Mouse (Mus musculus) monocyte, adult 59 days (primary cell): ENCODE measurements around the gene Gm3033. TPM values are rescaled to one million over a fixed set of nuclear protein-coding genes. Genes with fewer than 3 reads are reported as not detected.

Source experiments
- total RNA-seq, 2 experiments: library from RNA; stranded (reverse); gene quantifications; one replicate each; pipeline ENCODE4 v1.2.4; 2023

Gm3033 gene
- not detected for total RNA-seq

DNA sequence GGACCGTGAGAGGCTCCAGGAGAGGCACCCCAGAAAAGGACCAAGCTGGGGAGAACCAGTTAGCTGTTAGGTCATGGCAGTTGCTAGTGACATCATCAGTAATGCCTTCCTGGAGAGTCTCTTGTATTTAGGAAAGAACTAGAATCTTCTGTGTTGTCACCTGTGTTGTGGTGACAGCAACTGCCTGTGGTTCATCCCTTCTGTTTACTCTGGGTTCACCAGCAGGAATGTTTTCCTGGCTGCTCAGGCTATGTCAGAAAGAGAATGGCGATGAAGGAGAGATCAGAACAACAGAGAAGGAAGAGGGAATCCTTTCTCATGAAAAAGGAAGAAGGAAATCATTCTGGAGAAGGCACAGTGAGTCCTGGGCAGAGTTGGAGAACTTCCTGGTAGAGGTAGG lies at the start of gene Gm3033:
Gm3033 (plus strand) TSS at position 301 of the 400 bp plus-strand sequence.

GRCm38 (mm10) chr14:3809774-3810173 lies 36.3 kb upstream of the Gm3033 start, which contains the start of gene Gm3002:
TSS of gene Gm3002 (plus strand) at chr14:3810074.

GRCm38 (mm10) chr14:3883872-3884271 lies 37.8 kb downstream of the Gm3033 start, which contains the start of gene Gm2916:
TSS of gene Gm2916 (plus strand) at chr14:3884172.

Other genes starting within 250 kb of the Gm3033 start
- not detected for gene Gm3012, start 211.7 kb upstream of the Gm3033 start, total RNA-seq
- gene Gm3020, start 194.2 kb upstream of the Gm3033 start, total RNA-seq, result not detected
- not detected for gene Gm3043, start 157.5 kb upstream of the Gm3033 start, total RNA-seq
- not detected for gene Gm3002, start 36.2 kb upstream of the Gm3033 start, total RNA-seq
- not detected for gene Gm2916, start 37.9 kb downstream of the Gm3033 start, total RNA-seq
- gene Gm3029, start 85.5 kb downstream of the Gm3033 start, total RNA-seq, result not detected
- gene Gm3095, start 117.3 kb downstream of the Gm3033 start, total RNA-seq, result not detected
- gene Gm3099, start 152.1 kb downstream of the Gm3033 start, total RNA-seq, result not detected
- not detected for gene Gm5796, start 177.7 kb downstream of the Gm3033 start, total RNA-seq
- gene Gm3115, start 237.9 kb downstream of the Gm3033 start, total RNA-seq, result not detected